Mouse (Mus musculus) cerebellum, adult 8-10 months (tissue): ENCODE measurements around the gene Zfp330.

Source experiments
- DNase-seq: peaks from one replicate; pipeline ENCODE4 v3.0.0; 2022

Gene Zfp330

GRCm38 (mm10) chr8:82774093-82774422, at the start of gene Zfp330:
Gene Zfp330, minus strand, starts transcription at chr8:82774160.
- DNase-seq = peak; percentile 86

DNA sequence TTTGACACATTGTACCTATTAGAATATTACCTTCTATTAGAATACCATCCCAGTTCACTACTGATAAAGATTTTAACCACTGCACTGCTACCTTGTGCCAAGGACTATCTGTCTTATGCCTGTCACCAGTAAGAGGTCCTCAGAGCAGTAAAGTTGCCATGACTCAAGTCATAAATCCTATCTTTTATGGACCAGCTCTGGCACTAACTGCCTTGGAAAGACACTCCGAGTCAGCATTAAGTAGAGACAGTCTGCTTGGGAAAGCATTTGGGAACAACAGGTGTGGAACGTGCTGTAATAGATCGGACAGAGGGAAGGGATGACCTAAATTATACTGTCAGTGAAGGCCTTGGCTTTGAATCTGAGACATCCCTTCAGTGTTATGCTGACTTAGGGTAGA, 4.0 kb upstream of the Zfp330 start:
- DNase-seq = no peak

GRCm38 (mm10) chr8:82777406-82777805, 3.4 kb upstream of the Zfp330 start:
- no peak for DNase-seq

DNA sequence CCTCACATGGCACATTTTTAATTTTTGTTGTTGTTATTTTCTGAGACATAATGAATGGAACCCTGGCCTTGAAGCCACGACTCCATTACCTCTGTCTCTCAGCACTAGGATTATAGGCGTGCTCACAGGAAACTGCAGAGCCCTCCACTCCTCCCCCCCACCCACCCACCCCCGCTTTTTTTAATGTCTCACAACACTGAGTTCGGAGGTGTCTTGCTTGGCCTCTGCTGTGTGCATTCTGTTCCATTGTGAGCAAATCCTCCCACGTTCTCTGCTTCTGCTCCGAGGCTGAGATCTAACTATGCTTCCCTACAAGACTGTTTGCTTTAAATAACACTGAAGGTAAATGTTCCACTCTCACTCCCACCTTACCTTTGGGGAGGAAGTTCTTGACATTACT, 522 bp upstream of the Zfp330 start:
- DNase-seq = no peak

GRCm38 (mm10) chr8:82773332-82774092, 448 bp downstream of the Zfp330 start:
- DNase-seq = no peak

DNA sequence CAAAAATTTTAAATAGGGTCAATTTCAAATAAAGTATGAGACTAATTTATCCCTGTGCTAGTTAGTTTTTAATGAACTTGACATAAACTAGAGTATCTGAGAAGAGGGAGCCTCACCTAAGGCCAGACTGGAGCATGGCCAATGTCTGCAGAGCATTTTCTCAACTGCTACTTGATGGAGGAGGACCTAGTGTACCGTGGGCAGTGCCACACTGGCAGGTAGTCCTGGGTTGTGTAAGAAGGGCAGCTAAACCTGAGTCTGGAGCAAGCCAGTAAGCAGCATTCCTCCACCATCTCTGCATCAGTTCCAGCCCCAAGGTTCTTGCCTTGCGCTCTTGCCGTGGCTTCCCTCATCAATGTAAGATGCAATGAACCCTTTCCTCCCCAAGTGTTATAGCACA, 3.1 kb downstream of the Zfp330 start:
- DNase-seq = no peak

- no peak for DNase-seq
These were observed 14.9 kb downstream of the Zfp330 start for GRCm38 (mm10) chr8:82759071-82759470.

GRCm38 (mm10) chr8:82754946-82755345, 19.0 kb downstream of the Zfp330 start:
- no peak for DNase-seq

GRCm38 (mm10) chr8:82746617-82747016, 27.3 kb downstream of the Zfp330 start:
- DNase-seq = no peak

- peak; percentile 60 for DNase-seq
These were observed 29.8 kb downstream of the Zfp330 start for GRCm38 (mm10) chr8:82743905-82744904.
